Mouse (Mus musculus): ENCODE data around the gene Lmtk2. TPM values are rescaled to one million over a fixed set of nuclear protein-coding genes. Genes with fewer than 3 reads are reported as not detected.

Lmtk2 gene
- 19.9 TPM in 2 replicates for polyA plus RNA-seq (2012; rRNA removed)

DNA sequence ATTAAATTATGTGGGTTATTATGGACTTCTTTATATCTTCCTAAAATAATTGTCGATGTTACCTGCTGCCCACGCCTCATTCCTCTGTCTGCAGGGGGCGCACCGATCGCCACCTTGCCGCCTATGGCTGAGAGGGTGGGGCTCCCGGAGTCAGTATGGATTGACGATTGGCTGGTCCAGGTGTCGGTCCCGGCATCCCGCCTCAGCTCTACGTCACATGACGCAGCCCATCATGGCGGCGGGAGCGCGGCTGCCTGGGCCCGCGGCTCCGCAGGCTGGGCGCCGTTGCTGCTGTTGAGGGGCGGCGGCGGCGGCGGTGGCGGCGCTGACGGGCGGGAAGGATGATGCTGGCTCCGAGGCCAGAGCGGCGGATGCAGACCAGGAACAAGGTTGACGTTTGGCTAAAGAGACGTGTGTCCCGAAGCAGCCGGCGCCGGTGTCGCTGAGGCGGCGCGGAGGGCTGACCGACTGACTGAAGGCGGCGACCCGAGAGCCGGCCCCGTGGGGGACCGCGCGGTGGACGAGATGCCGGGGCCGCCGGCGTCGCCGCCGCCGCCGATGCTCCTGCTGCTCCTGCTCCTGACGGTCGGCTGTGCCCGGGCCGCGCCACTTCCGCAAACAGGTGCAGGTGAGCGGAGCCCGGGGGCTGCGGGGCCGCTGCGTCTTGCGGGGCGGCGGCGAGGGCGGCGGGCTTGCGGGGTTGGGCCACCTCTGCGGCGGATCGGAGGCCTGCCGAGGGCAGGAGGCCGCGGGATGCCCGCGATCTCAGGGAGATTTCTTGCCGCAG lies at the start of gene Lmtk2:
Gene Lmtk2 (plus strand): TSS at position 288 of the 787 bp plus-strand sequence.

DNA sequence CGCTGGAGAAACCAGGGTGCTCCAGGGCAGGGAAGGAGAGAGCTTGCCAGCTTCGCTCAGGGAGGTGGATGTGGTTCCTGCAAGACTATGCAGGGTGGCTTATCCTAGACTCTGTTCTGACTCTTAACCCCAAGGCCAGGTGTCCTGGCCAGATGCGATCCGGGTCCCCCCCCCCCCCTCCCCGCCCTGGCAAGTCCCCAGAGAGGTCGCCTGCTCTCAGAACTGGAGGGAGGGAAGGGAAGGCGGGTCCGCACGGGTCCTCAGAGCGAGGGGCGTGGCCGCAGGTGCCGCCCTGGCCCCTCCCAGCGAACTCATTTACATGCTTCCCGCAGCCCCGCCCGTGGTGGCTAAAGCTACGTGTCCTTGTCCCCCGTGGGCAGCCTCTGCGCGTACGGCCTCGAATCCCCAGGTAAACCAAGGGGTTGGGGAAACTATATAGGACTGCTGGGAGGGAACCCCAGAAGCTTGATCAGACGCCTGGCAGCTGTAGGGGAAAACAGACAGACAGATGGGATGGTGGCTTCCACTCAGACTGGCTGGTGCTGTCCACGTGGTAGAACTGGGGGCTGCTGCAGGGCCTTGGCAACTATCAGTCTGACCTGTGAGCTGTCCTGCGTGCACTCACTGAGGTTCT lies 89.8 kb downstream of the Lmtk2 start, which contains the start of gene Bhlha15:
Gene Bhlha15 (plus strand): TSS at position 337 of the 634 bp plus-strand sequence.

DNA sequence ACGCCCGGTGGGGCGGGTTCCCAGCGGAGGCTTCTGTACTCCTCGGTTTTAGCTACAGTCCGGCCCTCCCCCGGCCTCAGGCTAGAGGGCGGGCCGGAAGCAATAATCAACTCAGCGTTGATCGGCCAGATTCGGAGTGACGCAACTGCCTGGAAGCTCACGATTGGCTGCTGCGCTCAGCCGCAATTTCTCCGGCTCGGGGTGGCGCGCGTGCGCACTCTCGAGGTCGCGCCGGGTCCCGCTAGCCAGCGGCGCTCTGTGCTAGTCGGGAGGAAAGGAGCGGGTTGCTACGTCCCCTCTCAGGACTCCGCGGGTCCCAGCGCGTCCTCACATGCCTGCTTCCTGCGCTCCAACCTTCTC lies 123.2 kb downstream of the Lmtk2 start, which contains the start of gene Tecpr1:
Gene Tecpr1 (minus strand): TSS at position 113 of the 360 bp plus-strand sequence.

Other genes starting within 250 kb of the Lmtk2 start
- gene Ankrd61, start 202.8 kb upstream of the Lmtk2 start, polyA plus RNA-seq (2012; rRNA removed) = 0.12 TPM in 1 of 2 replicates, not detected in the other
- 28.1 and 38.1 TPM in 2 replicates for gene Aimp2, start 190.6 kb upstream of the Lmtk2 start, polyA plus RNA-seq (2012; rRNA removed)
- gene Pms2, start 190.5 kb upstream of the Lmtk2 start, polyA plus RNA-seq (2012; rRNA removed) = 1.4 and 1.5 TPM in 2 replicates
- not detected in 2 replicates for gene Gm42421, start 172.3 kb upstream of the Lmtk2 start, polyA plus RNA-seq (2012; rRNA removed)
- gene Rsph10b, start 167.4 kb upstream of the Lmtk2 start, polyA plus RNA-seq (2012; rRNA removed) = 0.08 TPM in 1 of 2 replicates, not detected in the other
- 7.2 and 8.0 TPM in 2 replicates for gene Ccz1, start 85.6 kb upstream of the Lmtk2 start, polyA plus RNA-seq (2012; rRNA removed)
- gene Ocm, start 73.8 kb upstream of the Lmtk2 start, polyA plus RNA-seq (2012; rRNA removed) = not detected in 2 replicates
- gene Bhlha15, start 89.8 kb downstream of the Lmtk2 start, polyA plus RNA-seq (2012; rRNA removed) = 3.6 and 7.3 TPM in 2 replicates
- 52.3 and 54.1 TPM in 2 replicates for gene Tecpr1, start 123.2 kb downstream of the Lmtk2 start, polyA plus RNA-seq (2012; rRNA removed)
- 153 and 191 TPM in 2 replicates for gene Bri3, start 144.0 kb downstream of the Lmtk2 start, polyA plus RNA-seq (2012; rRNA removed)